Mouse (Mus musculus): Measurements from ENCODE around the gene Dpy30.

- TF ChIP-seq CTCF (IDR thresholded peaks at IDR 0.05; ENCODE audit: low read depth) (no peak), EP300 (IDR thresholded peaks at IDR 0.05; ENCODE audit: low read depth) (no peak)
Measured at GRCm38 (mm10) chr17:74278966-74279869, 44.5 kb downstream of the Dpy30 start.
